Mouse (Mus musculus): ENCODE results near the gene Auts2.

Auts2 gene

GRCm38 (mm10) chr5:132380261-132380660 lies 162.9 kb downstream of the Auts2 start:
- DNase-seq = no peak

- DNase-seq = no peak
These were observed 164.2 kb downstream of the Auts2 start for GRCm38 (mm10) chr5:132378977-132379376.

GRCm38 (mm10) chr5:132375130-132375529 lies 168.0 kb downstream of the Auts2 start:
- no peak for DNase-seq

GRCm38 (mm10) chr5:132373471-132374075 lies 169.6 kb downstream of the Auts2 start:
- DNase-seq = no peak

GRCm38 (mm10) chr5:132372605-132373004 lies 170.5 kb downstream of the Auts2 start:
- DNase-seq = no peak

GRCm38 (mm10) chr5:132368678-132369088 lies 174.5 kb downstream of the Auts2 start:
- DNase-seq = peak; percentile 79

GRCm38 (mm10) chr5:132361276-132361675 lies 181.9 kb downstream of the Auts2 start:
- no peak for DNase-seq

GRCm38 (mm10) chr5:132357726-132358125 lies 185.4 kb downstream of the Auts2 start:
- DNase-seq = no peak

- DNase-seq = no peak
These were observed 187.2 kb downstream of the Auts2 start for GRCm38 (mm10) chr5:132355935-132356334.

- DNase-seq = no peak
These were observed 190.7 kb downstream of the Auts2 start for GRCm38 (mm10) chr5:132352437-132352836.

- no peak for DNase-seq
These were observed 192.0 kb downstream of the Auts2 start for GRCm38 (mm10) chr5:132351139-132351538.

- DNase-seq = no peak
These were observed 201.8 kb downstream of the Auts2 start for GRCm38 (mm10) chr5:132341315-132341714.

GRCm38 (mm10) chr5:132337677-132338076 lies 205.5 kb downstream of the Auts2 start:
- DNase-seq = no peak

- no peak for DNase-seq
These were observed 207.4 kb downstream of the Auts2 start for GRCm38 (mm10) chr5:132335719-132336118.

- DNase-seq = no peak
These were observed 208.3 kb downstream of the Auts2 start for GRCm38 (mm10) chr5:132334796-132335195.

GRCm38 (mm10) chr5:132333744-132334143 lies 209.4 kb downstream of the Auts2 start:
- DNase-seq = no peak

GRCm38 (mm10) chr5:132332521-132332920 lies 210.6 kb downstream of the Auts2 start:
- no peak for DNase-seq

- DNase-seq = peak; percentile 2
These were observed 213.8 kb downstream of the Auts2 start for GRCm38 (mm10) chr5:132329171-132329936.

- DNase-seq = peak; percentile 8
These were observed 218.8 kb downstream of the Auts2 start for GRCm38 (mm10) chr5:132324246-132324883.

GRCm38 (mm10) chr5:132323608-132324007 lies 219.5 kb downstream of the Auts2 start:
- peak; percentile 58 for DNase-seq

GRCm38 (mm10) chr5:132322971-132323370 lies 220.2 kb downstream of the Auts2 start:
- no peak for DNase-seq

GRCm38 (mm10) chr5:132318026-132318765 lies 224.9 kb downstream of the Auts2 start:
- no peak for DNase-seq

GRCm38 (mm10) chr5:132316897-132317296 lies 226.2 kb downstream of the Auts2 start:
- DNase-seq = no peak

All from kidney, adult 9 months (tissue).